Mouse (Mus musculus) heart, embryonic 10.5 days (tissue): Measurements from ENCODE around the gene Enah. TPM values are rescaled to one million over a fixed set of nuclear protein-coding genes. Genes with fewer than 3 reads are reported as not detected.
A peak's percentile ranks its signal among the peaks of the same experiment; 100 is the strongest.

Experiments used
- DNase-seq: peaks from one replicate; pipeline ENCODE4 v3.0.0-alpha.2; 2017; ENCODE audit warnings: low spot score
- H3K27ac ChIP-seq: fragments of 300-500 bp; sonication (generic); 2 replicates; pipeline ENCODE4 v1.5.1; 2016; ENCODE audit warnings: mild to moderate bottlenecking
- H3K27me3 ChIP-seq: fragments of 300-500 bp; sonication (generic); 2 replicates; pipeline ENCODE4 v1.6.1; 2016; ENCODE audit warnings: mild to moderate bottlenecking; ENCODE audit not compliant: poor library complexity, insufficient read depth, severe bottlenecking
- H3K36me3 ChIP-seq: fragments of 300-500 bp; sonication (generic); 2 replicates; pipeline ENCODE4 v1.6.1; 2016; ENCODE audit warnings: mild to moderate bottlenecking, moderate library complexity
- H3K4me1 ChIP-seq: fragments of 300-500 bp; sonication (generic); 2 replicates; pipeline ENCODE4 v1.6.1; 2016; ENCODE audit warnings: mild to moderate bottlenecking
- H3K4me3 ChIP-seq: fragments of 300-500 bp; sonication (generic); 2 replicates; pipeline ENCODE4 v1.5.1; 2016; ENCODE audit warnings: mild to moderate bottlenecking, moderate library complexity
- H3K9me3 ChIP-seq: fragments of 300-500 bp; sonication (generic); 2 replicates; pipeline ENCODE4 v1.6.1; 2016; ENCODE audit warnings: mild to moderate bottlenecking, moderate library complexity
- WGBS: fragments of 180-500 bp; shearing (Covaris S2); methylation state at CpG from one replicate; pipeline ENCODE4 v1.1.7; 2016; 5-methylcytosine and 5-hydroxymethylcytosine counted together
- polyA plus RNA-seq: library from polyadenylated mRNA; unstranded; fragments of >200 nt; fragmentation: Nextera tagmentation; extraction: Ambion mirVana; gene quantifications from 2 replicates; pipeline ENCODE4 v1.2.1, GENCODE M21; 2016

Gene Enah
- polyA plus RNA-seq, 1 experiment from 2014 or later, result 24.5 TPM

DNA sequence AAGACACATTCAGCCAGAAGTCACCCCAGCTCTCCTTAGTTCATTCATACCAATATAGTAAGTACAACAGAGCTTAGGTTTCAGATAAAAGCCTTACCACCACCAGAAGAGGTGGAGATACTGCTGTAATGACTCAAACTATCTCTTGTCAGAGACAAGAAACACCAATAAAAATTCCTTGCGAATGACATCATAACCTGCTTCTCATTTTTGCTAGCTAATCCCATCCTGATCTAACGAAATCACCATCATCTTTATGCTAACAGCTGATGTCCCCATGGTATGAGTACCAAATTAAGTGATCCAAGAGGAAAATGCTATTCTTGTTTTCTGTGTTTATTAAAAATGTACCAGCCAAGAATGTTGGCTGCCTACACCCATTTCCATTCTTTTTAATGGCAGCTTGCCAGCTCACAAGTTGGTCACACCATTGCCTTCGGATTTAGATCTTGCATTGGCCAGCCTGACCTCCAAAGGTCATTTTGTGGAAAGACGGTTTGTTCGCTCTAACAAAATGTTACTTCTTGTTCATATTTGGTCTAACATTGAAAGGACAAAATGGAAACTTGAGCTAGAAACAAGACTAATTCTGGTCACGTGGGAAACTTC, 2.0 kb upstream of the Enah start:
- no peak overlapping the region; the same call in 1 of the 2 replicates for H3K27ac ChIP-seq
- no peaks in the 10 kb centered on the region for H3K9me3 ChIP-seq
- no peak for DNase-seq
- H3K4me1 ChIP-seq, result peaks cover 36% of the 10 kb centered on the region
- H3K36me3 ChIP-seq, result no peaks in the 10 kb centered on the region
- H3K4me3 ChIP-seq, result no peak overlapping the region
- no peaks in the 10 kb centered on the region for H3K27me3 ChIP-seq
- WGBS, result 76% methylated on average over 6 of the region's 6 CpGs

DNA sequence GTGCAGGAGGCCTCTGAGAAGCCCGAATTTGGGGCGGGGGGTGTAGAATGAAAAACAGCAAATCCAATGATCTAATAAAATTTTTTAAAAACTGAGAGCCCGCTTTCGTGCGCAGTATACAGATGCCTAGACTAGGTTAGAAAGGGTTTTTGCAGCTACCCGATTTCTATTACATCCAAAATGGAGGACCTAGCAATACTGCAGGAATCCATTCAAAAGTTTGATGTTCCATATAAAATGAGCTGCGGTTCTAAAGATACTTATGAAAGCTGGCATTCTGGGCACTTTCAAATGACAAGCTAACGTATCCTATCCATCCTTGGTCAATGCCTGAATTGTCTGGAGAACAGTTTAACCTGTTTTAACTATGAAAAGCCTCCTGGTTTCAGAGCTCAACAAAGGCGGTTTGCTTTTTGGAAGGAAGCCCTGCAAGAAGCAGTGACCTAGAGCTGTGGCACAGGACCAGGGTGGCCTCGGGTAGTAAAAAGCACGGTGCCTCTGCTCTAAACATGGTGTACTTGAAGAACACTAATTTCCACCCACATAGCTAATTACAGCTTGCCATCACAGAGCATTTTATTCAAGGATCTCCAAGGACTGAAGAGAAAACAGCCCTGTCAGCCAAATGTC, 1.2 kb upstream of the Enah start:
- H3K36me3 ChIP-seq, result 0 out of 2 replicates have a peak, but pooled peaks cover under 1% of the 10 kb centered on the region
- peaks cover 29% of the 10 kb centered on the region for H3K4me1 ChIP-seq
- peak overlapping the region; percentile 92 for H3K4me3 ChIP-seq
- no peaks in the 10 kb centered on the region for H3K9me3 ChIP-seq
- peak overlapping the region; percentile 98 for H3K27ac ChIP-seq
- no peaks in the 10 kb centered on the region for H3K27me3 ChIP-seq
- 29% methylated on average over 11 of the region's 11 CpGs for WGBS
- no peak for DNase-seq

DNA sequence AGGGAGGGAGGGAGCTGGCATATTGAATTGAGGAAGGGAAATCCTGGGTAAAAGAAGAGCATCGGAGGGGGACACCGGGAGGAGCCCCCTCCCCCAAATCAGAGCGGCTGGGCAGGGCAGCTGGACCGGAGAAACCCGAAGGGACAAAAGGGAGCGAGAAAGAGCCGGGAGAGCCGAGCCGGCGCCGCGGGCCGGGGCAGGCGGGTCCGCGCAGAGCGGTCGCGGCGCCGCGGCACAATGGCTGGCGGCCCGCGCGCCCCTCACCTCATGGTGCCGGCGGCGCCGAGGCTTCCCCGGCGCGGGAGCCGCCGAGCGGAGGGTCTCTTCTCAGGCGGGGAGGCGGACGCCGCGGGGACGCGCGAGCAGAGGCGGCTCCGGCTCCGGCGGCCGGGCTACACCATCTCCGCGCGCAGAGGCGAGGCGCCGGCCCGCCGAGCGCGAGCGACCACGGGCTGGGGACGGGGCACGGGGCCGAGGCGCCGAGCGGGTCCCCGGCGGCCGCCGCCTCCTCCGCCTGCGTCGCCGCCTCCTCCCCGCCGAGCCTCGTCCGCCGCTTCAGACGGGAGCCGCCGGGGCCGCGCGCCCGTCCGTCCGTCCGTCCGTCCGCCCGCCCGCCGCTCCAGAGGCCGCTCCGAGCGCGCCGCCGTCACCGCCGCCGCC, 394 bp downstream of the Enah start:
- Histone ChIP-seq H3K4me1 (peaks cover 23% of the 10 kb centered on the region), H3K9me3 (no peaks in the 10 kb centered on the region), H3K4me3 (peak overlapping the region; percentile 92), H3K27me3 (no peaks in the 10 kb centered on the region), H3K36me3 (0 out of 2 replicates have a peak, but pooled peaks cover 9% of the 10 kb centered on the region), H3K27ac (peak overlapping the region; percentile 98)
- WGBS, result under 1% methylated on average over 71 of the region's 104 CpGs
- no peak for DNase-seq

DNA sequence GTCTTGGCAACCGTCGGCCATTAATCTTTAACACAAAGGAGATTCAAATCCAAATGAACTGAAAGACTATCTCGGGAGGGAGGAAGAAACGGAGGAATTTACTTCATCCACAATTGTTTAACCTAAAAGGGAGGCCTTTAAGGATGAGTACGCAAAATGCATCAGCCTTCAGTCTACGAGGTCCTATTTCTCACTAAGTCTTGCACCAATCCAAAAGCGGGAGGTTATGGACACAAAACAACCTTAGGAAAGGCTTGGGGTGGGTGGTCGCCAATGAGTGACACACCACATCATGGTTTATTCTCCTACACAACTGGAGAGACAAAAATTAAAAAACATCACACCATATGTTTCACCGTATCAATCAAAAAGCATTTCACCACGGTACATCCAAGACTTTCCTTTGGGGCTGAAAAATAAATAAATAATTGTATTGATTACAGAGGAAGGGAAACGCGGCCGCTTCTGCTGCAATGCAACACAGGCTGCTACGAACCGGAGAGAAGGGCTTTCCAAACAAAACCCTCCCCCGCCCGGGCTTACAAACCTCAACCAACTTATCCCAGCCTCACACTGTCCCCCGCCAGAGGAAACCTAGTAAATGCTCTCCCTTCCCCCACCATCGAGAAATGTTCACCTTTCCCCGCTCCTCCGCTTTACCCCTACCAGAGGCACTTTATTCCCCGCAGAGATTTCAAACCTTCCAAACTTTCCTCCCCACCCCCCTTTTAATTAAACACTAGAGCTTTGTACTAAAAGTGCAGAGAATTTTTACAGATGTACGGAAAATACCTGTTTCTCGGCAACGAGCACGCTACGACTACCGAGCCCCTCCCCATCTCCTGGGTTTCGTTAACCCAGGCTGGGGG, 1.2 kb downstream of the Enah start:
- Histone ChIP-seq H3K27ac (peak overlapping the region; percentile 98), H3K36me3 (peaks cover 13% of the 10 kb centered on the region; the same call in 1 of the 2 replicates), H3K9me3 (no peaks in the 10 kb centered on the region), H3K27me3 (no peaks in the 10 kb centered on the region), H3K4me1 (peaks cover 23% of the 10 kb centered on the region), H3K4me3 (peak overlapping the region; percentile 92)
- WGBS, result under 1% methylated on average over 29 of the region's 29 CpGs
- no peak for DNase-seq

DNA sequence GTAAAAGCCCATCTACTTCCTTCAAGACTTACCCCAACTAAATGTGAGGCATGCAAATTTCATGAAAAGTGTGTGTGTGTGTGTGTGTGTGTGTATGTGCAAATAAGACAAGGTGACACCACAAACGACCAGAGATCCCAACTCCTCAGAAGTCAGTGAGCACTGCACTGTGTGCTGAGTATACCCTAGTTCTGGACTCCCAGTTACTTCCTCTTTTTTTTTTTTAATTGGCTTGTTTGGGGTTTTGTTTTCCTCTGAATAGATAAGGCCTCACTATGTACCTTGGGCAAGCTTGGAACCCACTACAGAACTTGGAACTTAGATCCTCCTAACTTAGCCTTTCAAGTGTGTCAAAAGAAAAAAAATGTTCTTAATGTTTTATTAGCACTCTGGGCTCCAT, 14.0 kb downstream of the Enah start:
- no peak for DNase-seq
- H3K27me3 ChIP-seq, result no peaks in the 10 kb centered on the region
- no peaks in the 10 kb centered on the region for H3K9me3 ChIP-seq
- H3K4me3 ChIP-seq, result no peak overlapping the region
- H3K36me3 ChIP-seq, result peaks cover 31% of the 10 kb centered on the region
- H3K27ac ChIP-seq, result no peak overlapping the region
- H3K4me1 ChIP-seq, result peaks cover 3% of the 10 kb centered on the region; the same call in 1 of the 2 replicates
- WGBS, result 74% methylated on average over 1 of the region's 1 CpGs

DNA sequence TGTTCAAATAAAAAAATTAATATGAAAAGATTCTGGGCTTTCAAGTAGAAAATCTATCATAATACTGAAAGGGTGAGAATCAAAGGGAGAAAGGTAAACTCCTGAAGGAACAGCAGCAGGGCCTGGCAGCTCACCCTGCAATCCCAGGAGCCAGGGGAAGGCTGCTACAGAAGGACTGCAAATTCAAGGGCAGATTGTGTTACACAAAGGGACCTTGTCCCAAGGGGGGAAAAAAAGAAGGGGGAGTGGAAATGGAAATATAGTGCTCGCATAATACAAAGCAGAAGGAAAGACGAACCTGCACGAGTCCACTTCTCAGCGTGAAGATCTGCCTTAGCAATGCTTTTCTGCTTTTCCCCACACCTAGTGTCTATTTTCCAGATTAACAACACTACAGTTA, 21.1 kb downstream of the Enah start:
- H3K4me1 ChIP-seq, result peaks cover 42% of the 10 kb centered on the region

DNA sequence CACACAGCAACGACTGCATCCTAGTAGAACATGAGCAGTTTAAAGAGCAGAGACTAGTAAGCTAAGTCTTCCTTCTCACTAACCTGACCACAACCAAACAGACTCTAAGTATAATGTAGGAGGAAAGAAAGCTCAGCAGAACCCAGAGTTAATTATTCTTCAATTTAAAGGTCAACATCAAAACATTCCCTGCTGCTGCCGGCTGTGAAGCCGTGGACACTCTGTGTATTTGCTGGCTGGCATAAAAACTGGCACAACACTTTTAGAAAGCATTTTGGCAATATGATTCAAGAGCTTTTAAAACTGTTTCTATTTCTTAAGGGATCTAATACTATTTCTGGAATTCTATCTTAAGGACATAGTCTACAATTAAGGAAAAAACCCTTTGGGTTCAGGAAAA, 22.0 kb downstream of the Enah start:
- no peaks in the 10 kb centered on the region for H3K9me3 ChIP-seq
- no peaks in the 10 kb centered on the region for H3K36me3 ChIP-seq
- H3K4me1 ChIP-seq, result peaks cover 42% of the 10 kb centered on the region
- WGBS, result 75% methylated on average over 3 of the region's 3 CpGs
- no peak overlapping the region for H3K27ac ChIP-seq
- H3K27me3 ChIP-seq, result no peaks in the 10 kb centered on the region
- no peak overlapping the region for H3K4me3 ChIP-seq
- no peak for DNase-seq

More for the DNA sequence above, 21.1 kb downstream of the Enah start:
- Histone ChIP-seq H3K27ac (no peak overlapping the region), H3K36me3 (no peaks in the 10 kb centered on the region), H3K9me3 (no peaks in the 10 kb centered on the region), H3K4me3 (no peak overlapping the region), H3K27me3 (no peaks in the 10 kb centered on the region)
- DNase-seq, result no peak
- WGBS, result 75% methylated on average over 4 of the region's 4 CpGs

DNA sequence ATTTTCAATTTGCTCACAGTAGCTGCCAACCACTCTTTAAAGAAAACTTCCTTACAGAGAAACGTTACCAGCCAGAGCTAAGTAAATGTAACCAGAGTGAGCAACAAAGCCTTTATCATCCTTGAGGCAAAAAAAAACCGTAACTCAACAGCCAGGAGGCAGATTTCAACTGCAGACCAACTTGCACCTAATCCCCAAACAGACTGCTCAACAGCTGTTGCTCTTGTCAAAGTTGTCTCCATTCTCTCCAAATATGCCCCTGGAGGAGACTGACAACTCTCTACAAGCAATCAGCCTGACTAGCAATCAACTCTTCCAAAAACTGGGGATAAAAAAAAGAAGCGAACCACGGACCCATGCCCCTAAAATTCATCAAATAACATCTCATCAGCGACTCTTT, 26.2 kb downstream of the Enah start:
- no peaks in the 10 kb centered on the region for H3K9me3 ChIP-seq
- H3K27ac ChIP-seq, result no peak overlapping the region
- peaks cover 66% of the 10 kb centered on the region for H3K4me1 ChIP-seq
- DNase-seq, result no peak
- no peaks in the 10 kb centered on the region for H3K36me3 ChIP-seq
- H3K4me3 ChIP-seq, result no peak overlapping the region
- H3K27me3 ChIP-seq, result no peaks in the 10 kb centered on the region
- WGBS, result 56% methylated on average over 5 of the region's 5 CpGs

DNA sequence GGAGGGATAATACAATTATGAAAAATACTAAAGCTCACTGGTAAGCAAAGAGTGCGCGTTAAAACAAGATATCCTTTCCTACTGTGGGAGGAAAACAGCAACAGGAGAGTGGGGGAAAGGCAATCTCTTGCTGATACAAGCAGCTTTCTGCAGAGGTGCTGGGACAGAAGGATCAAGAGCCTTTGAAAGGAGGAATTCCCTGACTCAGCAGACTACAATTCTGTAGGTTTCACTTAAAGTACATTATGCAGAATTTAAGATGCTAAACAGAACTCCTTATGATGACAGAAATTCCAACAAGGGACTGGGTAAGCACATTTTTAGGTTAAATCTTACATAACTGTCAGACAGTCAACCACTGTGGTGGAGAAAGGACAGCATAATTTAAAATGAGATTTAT, 31.4 kb downstream of the Enah start:
- H3K36me3 ChIP-seq, result peaks cover 7% of the 10 kb centered on the region; the same call in 1 of the 2 replicates
- H3K4me3 ChIP-seq, result no peak overlapping the region
- H3K27me3 ChIP-seq, result no peaks in the 10 kb centered on the region
- peaks cover 33% of the 10 kb centered on the region for H3K4me1 ChIP-seq
- H3K9me3 ChIP-seq, result no peaks in the 10 kb centered on the region
- DNase-seq, result no peak
- H3K27ac ChIP-seq, result no peak overlapping the region
- 35% methylated on average over 2 of the region's 2 CpGs for WGBS

DNA sequence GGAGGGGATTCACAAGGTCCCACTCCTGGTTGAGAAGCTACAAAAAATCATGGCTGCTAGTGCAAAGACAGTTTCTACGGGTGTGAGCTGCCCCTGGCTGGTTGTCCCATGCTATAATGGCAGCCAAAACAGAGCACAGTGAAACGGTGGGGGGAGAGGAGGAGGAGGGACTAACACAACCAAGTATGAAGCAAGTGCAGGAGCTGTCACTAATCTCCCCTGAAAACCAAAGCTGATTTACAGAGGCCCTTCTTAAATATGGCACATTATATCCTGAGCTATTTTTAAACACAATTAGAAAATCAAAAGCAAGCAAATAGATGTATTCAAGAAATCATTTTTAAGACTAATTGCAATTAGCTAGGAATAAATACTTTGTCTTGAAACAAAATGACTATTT, 32.6 kb downstream of the Enah start:
- Histone ChIP-seq H3K4me3 (no peak overlapping the region), H3K4me1 (peaks cover 33% of the 10 kb centered on the region), H3K27me3 (no peaks in the 10 kb centered on the region), H3K36me3 (peaks cover 17% of the 10 kb centered on the region), H3K27ac (no peak overlapping the region), H3K9me3 (no peaks in the 10 kb centered on the region)
- WGBS, result 65% methylated on average over 2 of the region's 2 CpGs
- DNase-seq, result no peak

DNA sequence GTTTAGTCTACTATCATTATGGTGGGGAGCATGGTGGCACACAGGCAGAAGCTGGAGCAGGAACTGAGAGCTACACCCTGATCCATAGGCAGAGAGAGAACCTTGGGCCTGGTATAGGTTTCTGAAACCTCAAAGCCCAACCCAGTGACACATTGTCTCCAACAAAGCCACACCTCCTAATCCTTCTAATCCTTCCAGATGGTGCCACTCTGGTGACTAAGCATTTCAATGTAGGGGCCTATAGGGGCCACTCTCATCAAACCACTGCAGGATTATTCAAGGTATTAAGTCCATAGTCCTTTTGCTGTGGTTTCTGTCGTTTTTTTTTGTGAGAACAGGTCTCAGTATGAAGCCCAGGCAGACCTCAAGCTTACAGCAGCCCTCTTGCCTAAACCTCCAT, 33.9 kb downstream of the Enah start:
- no peak for DNase-seq
- 86% methylated on average over 1 of the region's 1 CpGs for WGBS

DNA sequence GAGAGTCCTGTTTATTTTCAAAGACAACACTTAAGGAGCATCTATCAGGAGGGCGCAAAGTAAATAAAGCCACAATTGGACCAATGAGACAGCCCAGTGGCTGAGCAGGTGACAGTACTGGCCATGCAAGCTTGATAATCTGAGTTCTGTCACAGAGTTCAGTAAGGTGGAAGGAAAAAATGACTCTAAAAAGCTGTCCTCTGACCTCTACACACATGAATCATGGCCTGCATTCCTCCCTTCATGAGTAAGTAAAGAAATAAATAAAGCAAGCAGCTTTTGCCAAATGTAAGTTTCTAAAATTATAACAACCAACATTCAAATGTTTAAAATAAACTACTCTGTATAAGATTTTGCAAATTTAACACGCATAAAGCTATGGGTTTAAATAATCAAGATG, 35.0 kb downstream of the Enah start:
- no peak for DNase-seq
- Histone ChIP-seq H3K36me3 (peaks cover 18% of the 10 kb centered on the region), H3K27ac (no peak overlapping the region), H3K9me3 (no peaks in the 10 kb centered on the region), H3K4me3 (no peak overlapping the region), H3K4me1 (peaks cover 17% of the 10 kb centered on the region), H3K27me3 (no peaks in the 10 kb centered on the region)
- WGBS, result 94% methylated on average over 2 of the region's 2 CpGs

More for the DNA sequence above, 33.9 kb downstream of the Enah start:
- Histone ChIP-seq H3K27me3 (no peaks in the 10 kb centered on the region), H3K9me3 (no peaks in the 10 kb centered on the region), H3K4me3 (no peak overlapping the region), H3K27ac (no peak overlapping the region), H3K36me3 (peaks cover 18% of the 10 kb centered on the region), H3K4me1 (peaks cover 26% of the 10 kb centered on the region)
